In genomic region chr17:87570676-87571344, GRCm38 (mm10) we compare ENCODE assay signal across 8 mouse cellular contexts.
DNase-seq lines count a peak whose midpoint lies in the region; ATAC-seq and TF ChIP-seq lines count a peak whose summit lies in the region.

No protein-coding gene starts in this region.

- H3K4me3 ChIP-seq in lung, embryonic 16.5 days (ENCODE audit: low read length): no peak overlapping the region
- no peak overlapping the region for H3K4me3 ChIP-seq in embryonic fibroblast, embryonic 13.5 days (ENCODE audit: insufficient read depth, low read length)
- H3K4me3 ChIP-seq in liver, embryonic 11.5 days (ENCODE audit: low read depth, low read length): no peak overlapping the region

- 44% methylated on average over 18 of the region's 18 CpGs for WGBS in lung, embryonic 16.5 days
- 59% methylated on average over 18 of the region's 18 CpGs for WGBS in liver, embryonic 11.5 days

- peak; percentile 28; the same call in 1 of the 2 replicates for TF ChIP-seq POLR2A in embryonic fibroblast, embryonic 13.5 days (IDR thresholded peaks at IDR 0.05; ENCODE audit: low read depth, low read length)

- H3K27ac ChIP-seq in lung, embryonic 16.5 days (ENCODE audit: low read length): no peak overlapping the region
- peak overlapping the region; percentile 87 for H3K27ac ChIP-seq in embryonic fibroblast, embryonic 13.5 days (ENCODE audit: insufficient read depth, low read length)
- no peak overlapping the region for H3K27ac ChIP-seq in liver, embryonic 11.5 days (ENCODE audit: low read depth, low read length)

- no peak for DNase-seq in lung, postnatal 4 days
- no peak for DNase-seq in liver, embryonic 11.5 days (ENCODE audit: low spot score)
- DNase-seq in skeletal muscle tissue, adult 2 months (ENCODE audit: low read depth, low spot score): peak; percentile 38
- no peak for DNase-seq in adrenal gland, postnatal 25 days
- no peak for DNase-seq in urinary bladder, postnatal 36 days (ENCODE audit: low spot score in 2 of 2)
- DNase-seq in adipocyte (ENCODE audit: low spot score): no peak

- H3K9me3 ChIP-seq in lung, embryonic 16.5 days (ENCODE audit: control insufficient read depth, low read length): no peaks in the 10 kb centered on the region
- H3K9me3 ChIP-seq in liver, embryonic 11.5 days (ENCODE audit: control insufficient read depth, low read length): no peaks in the 10 kb centered on the region

- H3K9ac ChIP-seq in lung, embryonic 16.5 days (ENCODE audit: low read length): no peak overlapping the region; the same call in 1 of the 2 replicates
- 0 out of 2 replicates have a peak overlapping the region, but pooled peaks have one; percentile 6 for H3K9ac ChIP-seq in liver, embryonic 11.5 days (ENCODE audit: low read depth, low read length)

- 0 out of 2 replicates have a peak, but pooled peaks have one; percentile 9 for ATAC-seq in lung, embryonic 16.5 days (ENCODE audit: low read depth)
- peak; percentile 11; the same call in 1 of the 2 replicates for ATAC-seq in liver, embryonic 11.5 days (replicated peaks; ENCODE audit: low FRiP score)

- no peaks in the 10 kb centered on the region for H3K36me3 ChIP-seq in lung, embryonic 16.5 days (ENCODE audit: control insufficient read depth, insufficient read depth, low read length)
- H3K36me3 ChIP-seq in liver, embryonic 11.5 days (ENCODE audit: control insufficient read depth, insufficient read depth, low read length): no peaks in the 10 kb centered on the region

- H3K27me3 ChIP-seq in lung, embryonic 16.5 days (ENCODE audit: control insufficient read depth, insufficient read depth, low read depth, low read length): no peaks in the 10 kb centered on the region
- H3K27me3 ChIP-seq in liver, embryonic 11.5 days (replicated peaks; ENCODE audit: control insufficient read depth, insufficient read depth, low read length): no peaks in the 10 kb centered on the region; the same call in 1 of the 2 replicates

- H3K4me1 ChIP-seq in lung, embryonic 16.5 days (replicated peaks; ENCODE audit: control insufficient read depth, insufficient read depth, low read length): peaks cover 8% of the 10 kb centered on the region
- peaks cover 8% of the 10 kb centered on the region; the same call in 1 of the 2 replicates for H3K4me1 ChIP-seq in embryonic fibroblast, embryonic 13.5 days (ENCODE audit: control insufficient read depth, insufficient read depth, low read length)
- H3K4me1 ChIP-seq in liver, embryonic 11.5 days (replicated peaks; ENCODE audit: control insufficient read depth, insufficient read depth, low read length): 0 out of 2 replicates have a peak, but pooled peaks cover 7% of the 10 kb centered on the region

- TF ChIP-seq CTCF in embryonic fibroblast, embryonic 13.5 days (IDR thresholded peaks at IDR 0.05; ENCODE audit: borderline replicate concordance, insufficient read depth, low read length): no peak

- H3K4me2 ChIP-seq in lung, embryonic 16.5 days (ENCODE audit: low read depth, low read length): peak overlapping the region; percentile 62; the same call in 1 of the 2 replicates
- H3K4me2 ChIP-seq in liver, embryonic 11.5 days: peak overlapping the region; percentile 55
